Mouse (Mus musculus): ENCODE measurements around the gene Clip4.
A peak's percentile ranks its signal among the peaks of the same experiment; 100 is the strongest.

Clip4 gene

DNA sequence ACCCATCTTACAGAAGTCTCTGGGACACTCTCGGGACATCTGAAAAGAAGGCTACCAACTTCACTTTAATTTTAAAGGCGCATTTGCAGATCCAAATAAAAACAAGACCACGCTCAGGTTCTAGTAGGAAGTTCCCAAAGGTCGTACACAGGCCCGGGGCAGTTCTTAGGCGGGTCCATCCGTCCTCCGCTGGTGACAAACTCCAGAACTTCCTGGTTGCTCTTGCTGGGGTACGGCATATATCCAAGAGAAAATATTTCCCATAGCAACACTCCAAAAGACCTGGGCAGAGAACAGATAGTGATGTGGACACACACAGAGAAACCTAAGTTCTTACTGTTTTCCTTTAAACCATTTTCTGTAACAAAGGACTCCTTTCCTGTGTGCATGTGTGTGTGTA, 106.5 kb downstream of the Clip4 start:
- DNase-seq: no peak

GRCm38 (mm10) chr17:71875492-71875891, 107.2 kb downstream of the Clip4 start:
- no peak for DNase-seq

- no peak for DNase-seq
These were observed 113.1 kb downstream of the Clip4 start for GRCm38 (mm10) chr17:71881369-71881768.

DNA sequence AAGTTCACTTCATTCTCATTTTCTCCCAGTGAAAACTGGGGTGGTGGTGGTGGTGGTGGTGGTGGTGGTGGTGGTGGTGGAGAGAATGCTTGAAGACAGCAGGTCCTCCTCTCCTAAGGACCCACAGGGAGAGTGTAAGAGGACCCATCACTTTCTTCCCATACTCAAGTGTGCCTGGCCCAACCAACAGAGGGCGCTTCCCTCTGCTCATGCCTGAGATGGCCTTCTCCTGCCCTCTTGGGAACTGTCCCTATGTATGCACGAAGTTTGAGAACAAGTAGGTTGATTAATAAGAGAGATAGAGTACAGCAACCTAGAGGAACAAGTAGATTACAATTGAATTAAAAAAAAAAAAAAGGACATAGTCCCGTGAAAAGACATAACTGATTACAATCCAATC, 140.8 kb downstream of the Clip4 start:
- peak in 1 of 2 experiments; percentile 19 for DNase-seq

DNA sequence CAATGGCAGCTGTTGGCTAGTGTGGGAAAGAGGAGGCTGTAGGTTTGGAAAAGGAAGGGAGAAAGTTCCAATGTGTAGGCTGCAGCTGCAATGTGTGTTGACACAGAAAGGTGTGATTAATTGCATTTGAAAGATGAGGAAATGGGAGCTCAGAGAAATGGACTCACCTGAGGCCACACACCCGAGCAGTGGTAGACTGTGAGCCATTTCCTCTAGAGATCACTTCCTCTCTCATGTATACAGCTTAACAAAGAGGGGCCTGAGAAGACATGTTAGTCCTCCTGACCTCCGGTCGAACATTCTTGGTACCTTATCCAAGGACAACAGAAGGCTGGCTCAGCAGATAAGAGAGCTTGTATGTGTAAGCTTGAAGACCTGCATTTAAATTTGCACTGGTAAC, 144.9 kb downstream of the Clip4 start:
- DNase-seq: no peak

All from kidney, adult 8-10 months (tissue).